Mouse (Mus musculus) testis, adult 10 weeks (tissue): ENCODE results near the gene Rab40c. TPM values are rescaled to one million over a fixed set of nuclear protein-coding genes. Genes with fewer than 3 reads are reported as not detected.

ENCODE experiments used
- polyA plus RNA-seq: library from polyadenylated mRNA; stranded (reverse); fragments of 350-450 nt; fragmentation: Illumina TruSeq; extraction: RNeasy Lipid Tissue Mini Kit (QIAGEN cat#74804); gene quantifications from one replicate; pipeline ENCODE4 v1.2.3, GENCODE M21; 2014; ENCODE audit warnings: low read depth, low replicate concordance

Gene Rab40c
- polyA plus RNA-seq, result 1.7 TPM

GRCm38 (mm10) chr17:25919144-25919785 is at the start of gene Rab40c:
TSS of gene Rab40c (minus strand) at chr17:25919727.

GRCm38 (mm10) chr17:25951803-25952623 is 32.5 kb upstream of the Rab40c start, which contains the start of gene A930017K11Rik:
TSS of gene A930017K11Rik (minus strand) at chr17:25952565.

GRCm38 (mm10) chr17:25944366-25945163 is 25.0 kb upstream of the Rab40c start, which contains the start of the genes Pigq and Nhlrc4:
TSS of gene Pigq (minus strand) at chr17:25944936.
TSS of gene Nhlrc4 (minus strand) at chr17:25944961.

GRCm38 (mm10) chr17:25880196-25880910 is 39.2 kb downstream of the Rab40c start, which contains the start of gene Wfikkn1:
TSS of gene Wfikkn1 (minus strand) at chr17:25880858.

GRCm38 (mm10) chr17:25874721-25875170 is 44.8 kb downstream of the Rab40c start, which contains the start of gene Mettl26:
TSS of gene Mettl26 (plus strand) at chr17:25875074.

GRCm38 (mm10) chr17:25868601-25869191 is 50.8 kb downstream of the Rab40c start, which contains the start of gene Mcrip2:
TSS of gene Mcrip2 (minus strand) at chr17:25868764.

GRCm38 (mm10) chr17:25860832-25861703 is 58.5 kb downstream of the Rab40c start, which contains the start of gene Wdr90:
TSS of gene Wdr90 (minus strand) at chr17:25861501.

DNA sequence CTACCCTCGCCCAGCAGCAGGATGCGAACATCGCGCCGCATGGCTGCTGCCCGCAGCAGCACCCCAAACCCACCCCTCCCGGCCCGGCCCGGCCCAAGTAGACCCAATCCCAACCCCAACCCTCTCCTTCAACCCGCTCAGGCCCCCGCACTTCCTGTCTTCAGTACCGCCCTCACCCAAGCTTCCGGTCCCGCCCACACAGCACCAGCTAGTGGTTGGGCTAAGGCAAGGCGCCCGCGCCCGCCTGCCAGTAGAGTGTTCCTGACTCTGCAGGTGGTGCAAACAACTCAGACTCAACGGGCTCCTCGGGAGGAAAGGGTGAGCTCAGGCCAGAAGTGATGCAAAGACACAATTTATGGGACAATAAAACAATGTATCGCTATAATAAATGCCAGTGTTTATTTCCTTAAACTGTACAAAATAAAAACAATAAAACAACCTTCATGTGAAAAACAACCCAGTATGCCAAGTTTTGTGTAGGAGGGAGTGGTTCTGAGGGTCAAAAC is 75.1 kb downstream of the Rab40c start, which contains the start of gene Rhot2:
Gene Rhot2, minus strand, starts transcription at position 456 of the 506 bp plus-strand sequence.

GRCm38 (mm10) chr17:25841117-25841880 is 78.2 kb downstream of the Rab40c start, which contains the start of gene Gm20683:
TSS of gene Gm20683 (minus strand) at chr17:25841763.

DNA sequence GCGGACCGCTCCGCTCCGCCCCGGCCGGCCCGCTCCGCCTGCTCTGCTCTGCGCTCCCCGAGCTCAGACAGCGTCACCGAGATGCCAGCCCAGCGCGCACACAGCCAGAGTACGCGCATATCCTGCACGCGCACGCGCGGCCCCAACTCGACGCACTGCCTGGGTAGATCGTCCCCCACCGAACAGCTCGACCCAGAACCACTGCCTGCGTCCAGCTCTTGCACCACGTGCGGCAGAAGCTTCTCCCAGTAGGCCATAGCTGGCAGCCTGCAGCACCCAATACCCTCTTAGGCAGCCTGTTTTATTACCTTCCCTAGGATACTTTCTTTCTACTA is 82.5 kb downstream of the Rab40c start, which contains the start of gene Rhbdl1:
Gene Rhbdl1, minus strand, starts transcription at position 220 of the 335 bp plus-strand sequence.

GRCm38 (mm10) chr17:25833291-25833663 is 86.2 kb downstream of the Rab40c start, which contains the start of gene Stub1:
TSS of gene Stub1 (minus strand) at chr17:25833404.

Other genes with a start within 250 kb of the Rab40c start
- not detected for gene Gng13, start 202.6 kb downstream of the Rab40c start, polyA plus RNA-seq
- 1.6 TPM for gene Chtf18, start 192.3 kb downstream of the Rab40c start, polyA plus RNA-seq
- not detected for gene Rpusd1, start 192.1 kb downstream of the Rab40c start, polyA plus RNA-seq
- not detected for gene Mslnl, start 183.7 kb downstream of the Rab40c start, polyA plus RNA-seq
- gene Msln, start 165.3 kb downstream of the Rab40c start, polyA plus RNA-seq, result 0.22 TPM
- 1.4 TPM for gene Narfl, start 146.0 kb downstream of the Rab40c start, polyA plus RNA-seq
- 0.55 TPM for gene Haghl, start 134.1 kb downstream of the Rab40c start, polyA plus RNA-seq
- 0.49 TPM for gene Ccdc78, start 133.1 kb downstream of the Rab40c start, polyA plus RNA-seq
- 0.43 TPM for gene Fam173a, start 126.8 kb downstream of the Rab40c start, polyA plus RNA-seq
- gene AC134908.4, start 124.1 kb downstream of the Rab40c start, polyA plus RNA-seq, result 0.35 TPM
- 0.24 TPM for gene Metrn, start 122.6 kb downstream of the Rab40c start, polyA plus RNA-seq
- gene Fbxl16, start 110.6 kb downstream of the Rab40c start, polyA plus RNA-seq, result 0.60 TPM
- 1.0 TPM for gene Wdr24, start 96.1 kb downstream of the Rab40c start, polyA plus RNA-seq
- gene Jmjd8, start 90.9 kb downstream of the Rab40c start, polyA plus RNA-seq, result 1.1 TPM
- 3.4 TPM for gene Stub1, start 86.3 kb downstream of the Rab40c start, polyA plus RNA-seq
- not detected for gene Rhbdl1, start 82.4 kb downstream of the Rab40c start, polyA plus RNA-seq
- gene Gm20683, start 78.0 kb downstream of the Rab40c start, polyA plus RNA-seq, result not detected
- 4.0 TPM for gene Rhot2, start 74.9 kb downstream of the Rab40c start, polyA plus RNA-seq
- gene Wdr90, start 58.2 kb downstream of the Rab40c start, polyA plus RNA-seq, result 3.1 TPM
- gene Mcrip2, start 51.0 kb downstream of the Rab40c start, polyA plus RNA-seq, result 0.78 TPM
- gene Mettl26, start 44.7 kb downstream of the Rab40c start, polyA plus RNA-seq, result 11.0 TPM
- gene Wfikkn1, start 38.9 kb downstream of the Rab40c start, polyA plus RNA-seq, result not detected
- 4.1 TPM for gene Pigq, start 25.2 kb upstream of the Rab40c start, polyA plus RNA-seq
- gene Nhlrc4, start 25.2 kb upstream of the Rab40c start, polyA plus RNA-seq, result not detected
- not detected for gene A930017K11Rik, start 32.8 kb upstream of the Rab40c start, polyA plus RNA-seq
- gene Capn15, start 66.1 kb upstream of the Rab40c start, polyA plus RNA-seq, result 0.77 TPM
- 5.5 TPM for gene Rab11fip3, start 149.8 kb upstream of the Rab40c start, polyA plus RNA-seq
- gene Decr2, start 170.6 kb upstream of the Rab40c start, polyA plus RNA-seq, result 4.7 TPM
- gene Nme4, start 175.9 kb upstream of the Rab40c start, polyA plus RNA-seq, result 0.39 TPM
- gene Tmem8, start 193.6 kb upstream of the Rab40c start, polyA plus RNA-seq, result 12.6 TPM
- gene Mrpl28, start 203.8 kb upstream of the Rab40c start, polyA plus RNA-seq, result 5.5 TPM
- gene Axin1, start 219.0 kb upstream of the Rab40c start, polyA plus RNA-seq, result 28.3 TPM